Mouse (Mus musculus) layer of hippocampus, postnatal 14 days (tissue): Measurements from ENCODE around the gene Defb48. TPM values are rescaled to one million over a fixed set of nuclear protein-coding genes. Genes with fewer than 3 reads are reported as not detected.

Experiments used
- DNase-seq, 2 experiments: peaks; one replicate each; pipeline ENCODE4 v3.0.0; 2021 to 2022; ENCODE audit warnings: low spot score in 2 of 2, mixed read lengths in 1 of 2
- long read RNA-seq, 2 experiments: library from polyadenylated mRNA; stranded (forward); transcript quantifications; one replicate each; pipeline ENCODE4 v2.0.0; 2021
- total RNA-seq, 2 experiments: library from RNA; stranded (reverse); gene quantifications; 2 replicates each; pipeline ENCODE4 v1.2.3; 2021

The Defb48 gene
- not detected for total RNA-seq
- long read RNA-seq, experiment 1, result 0 reads
- long read RNA-seq, experiment 2, result 0 reads

GRCm38 (mm10) chr14:62984410-62984809 is at the start of gene Defb48:
Gene Defb48 (minus strand): TSS chr14:62984510.
- no peak for DNase-seq

GRCm38 (mm10) chr14:63020524-63021156 is 36.3 kb upstream of the Defb48 start:
- no peak for DNase-seq

DNA sequence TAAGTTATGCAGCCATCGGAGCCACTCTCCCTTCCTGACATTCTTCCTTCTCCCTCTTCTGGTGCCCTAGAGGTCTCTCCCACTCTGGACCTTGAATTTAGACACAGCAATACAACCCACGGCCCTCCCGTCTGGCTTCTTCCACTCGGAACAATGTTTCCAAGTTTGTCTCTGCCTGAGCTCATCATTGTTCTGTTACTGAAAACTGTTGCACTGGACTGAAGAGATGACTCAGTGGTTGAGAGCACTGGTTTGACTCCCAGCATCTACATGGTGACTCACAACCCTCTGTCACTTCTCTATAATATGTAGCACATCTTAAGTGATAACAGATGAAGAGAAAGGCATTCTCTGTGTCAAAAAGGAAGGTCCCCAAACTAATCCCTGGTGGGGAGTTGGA is 30.4 kb upstream of the Defb48 start:
- no peak for DNase-seq

DNA sequence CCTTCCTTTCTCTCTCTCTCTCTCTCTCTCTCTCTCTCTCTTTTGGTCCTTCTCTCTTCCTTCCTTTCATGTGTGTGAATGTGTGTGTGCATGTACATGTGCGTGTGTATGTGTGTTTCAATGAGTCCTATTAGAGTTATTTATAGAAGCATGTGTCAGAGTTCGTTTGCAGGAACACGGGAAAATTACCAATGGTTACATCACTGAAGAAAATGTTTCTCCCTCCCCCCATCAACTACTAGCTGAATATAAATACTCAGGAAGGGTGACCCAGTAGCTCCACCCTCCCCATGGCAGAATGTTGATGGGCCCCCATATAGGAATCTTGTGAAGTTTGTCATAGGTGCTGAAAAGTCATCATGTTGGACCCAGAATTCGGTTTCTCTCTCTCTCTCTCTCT is 28.8 kb upstream of the Defb48 start:
- DNase-seq, result no peak

- DNase-seq, result no peak
These were observed 27.2 kb upstream of the Defb48 start, which contains the start of gene Defb43 for GRCm38 (mm10) chr14:63011471-63011870. Gene Defb43 (plus strand): TSS chr14:63011771.

GRCm38 (mm10) chr14:63002588-63002987 is 18.3 kb upstream of the Defb48 start:
- no peak for DNase-seq

- no peak for DNase-seq
These were observed 14.7 kb upstream of the Defb48 start for GRCm38 (mm10) chr14:62998977-62999376.

- DNase-seq, result no peak
These were observed 13.5 kb upstream of the Defb48 start, which contains the start of gene Defb47 for GRCm38 (mm10) chr14:62997777-62998176. Gene Defb47 (plus strand): TSS chr14:62998077.

DNA sequence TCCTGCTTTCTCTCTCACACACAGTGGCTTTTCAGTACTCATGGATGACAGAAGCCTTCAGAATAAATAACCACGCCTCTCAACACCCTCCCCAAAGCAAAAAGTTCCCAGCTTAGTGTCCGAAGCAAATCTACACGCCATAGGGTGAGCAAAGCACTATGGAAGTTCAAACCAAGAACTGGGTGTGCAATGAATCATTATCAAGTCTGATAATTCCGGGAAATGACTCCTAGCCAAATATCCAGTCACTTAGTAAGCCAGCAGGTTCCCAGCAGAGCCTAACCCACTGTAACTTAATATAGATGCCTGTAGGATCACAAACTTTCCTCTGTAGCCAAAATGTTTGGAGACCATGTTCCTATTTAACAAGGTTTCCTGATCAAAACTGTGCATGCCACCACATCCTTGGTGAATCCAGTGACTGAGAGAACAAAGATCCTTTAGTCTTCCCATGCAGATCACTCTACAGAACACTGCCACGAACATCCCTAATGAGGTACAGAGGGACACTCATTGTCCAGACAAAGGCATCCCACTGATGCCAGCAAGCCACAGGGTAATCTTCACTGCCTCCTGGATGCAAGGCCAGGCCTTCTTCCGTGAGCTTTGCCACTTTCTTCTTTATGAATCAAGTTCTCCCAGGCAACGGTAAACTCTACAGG is 7.7 kb upstream of the Defb48 start:
- no peak for DNase-seq

GRCm38 (mm10) chr14:62991271-62991670 is 7.0 kb upstream of the Defb48 start:
- no peak for DNase-seq

GRCm38 (mm10) chr14:62979815-62980214 is 4.5 kb downstream of the Defb48 start:
- no peak for DNase-seq

DNA sequence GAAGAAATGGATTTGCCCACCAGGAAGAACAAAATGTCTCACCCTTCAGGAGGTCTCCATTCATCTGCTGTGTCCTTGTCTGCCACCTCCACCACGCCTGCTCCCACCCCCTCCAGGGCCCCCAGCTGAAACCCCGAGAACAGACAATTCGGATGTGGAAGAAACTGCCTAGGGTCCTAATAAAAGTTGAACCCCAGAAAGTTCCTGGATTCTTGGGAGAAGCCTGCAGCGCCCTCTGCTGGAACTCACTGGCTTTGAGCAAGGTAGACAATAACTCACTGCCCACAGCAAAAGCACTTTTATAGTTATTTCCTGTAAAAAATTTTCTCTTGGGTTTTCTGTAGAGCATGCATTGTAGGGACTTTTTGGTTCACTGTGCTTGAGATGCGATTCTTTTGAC is 9.3 kb downstream of the Defb48 start:
- peak; percentile 50 to 65 for DNase-seq

- DNase-seq, result no peak
These were observed 18.3 kb downstream of the Defb48 start for GRCm38 (mm10) chr14:62965811-62966520.

DNA sequence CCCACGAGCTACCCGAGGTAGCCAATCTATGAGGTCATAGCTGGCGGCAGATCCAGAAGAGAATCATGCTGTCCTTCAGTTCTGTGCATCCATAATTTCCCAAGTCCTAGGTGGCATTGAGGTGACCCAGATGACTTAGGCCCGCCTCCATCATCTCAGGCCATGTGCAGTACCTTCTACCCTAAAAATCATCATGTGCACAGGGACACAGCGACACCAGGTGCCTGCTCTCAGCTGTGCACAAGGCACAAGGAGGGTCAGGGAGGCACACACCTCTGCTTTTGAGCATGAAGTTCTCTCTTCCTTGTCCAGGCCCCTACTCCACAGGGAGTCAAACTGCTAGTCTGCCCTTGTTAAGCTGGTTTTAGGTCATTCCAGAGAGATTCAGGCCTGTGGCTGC is 19.0 kb downstream of the Defb48 start:
- DNase-seq, result no peak

DNA sequence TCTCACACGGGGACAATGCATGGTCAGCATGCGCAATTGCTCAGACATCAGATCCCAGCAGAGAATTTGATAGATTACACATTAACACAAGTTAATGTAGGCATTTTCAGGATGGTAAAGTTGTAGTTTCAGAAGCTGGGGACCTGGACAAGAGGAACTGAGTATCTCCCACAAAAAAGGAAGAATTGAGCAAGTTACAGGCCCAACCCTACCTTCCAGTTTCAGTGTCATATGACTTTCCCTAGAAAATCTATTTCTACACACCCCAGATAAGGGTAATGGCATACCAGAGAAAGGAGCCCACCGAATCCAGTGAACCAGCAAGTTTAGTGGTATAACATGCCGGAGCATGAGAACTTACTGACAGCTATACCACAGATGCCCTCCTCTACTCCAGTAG is 20.7 kb downstream of the Defb48 start:
- no peak for DNase-seq

DNA sequence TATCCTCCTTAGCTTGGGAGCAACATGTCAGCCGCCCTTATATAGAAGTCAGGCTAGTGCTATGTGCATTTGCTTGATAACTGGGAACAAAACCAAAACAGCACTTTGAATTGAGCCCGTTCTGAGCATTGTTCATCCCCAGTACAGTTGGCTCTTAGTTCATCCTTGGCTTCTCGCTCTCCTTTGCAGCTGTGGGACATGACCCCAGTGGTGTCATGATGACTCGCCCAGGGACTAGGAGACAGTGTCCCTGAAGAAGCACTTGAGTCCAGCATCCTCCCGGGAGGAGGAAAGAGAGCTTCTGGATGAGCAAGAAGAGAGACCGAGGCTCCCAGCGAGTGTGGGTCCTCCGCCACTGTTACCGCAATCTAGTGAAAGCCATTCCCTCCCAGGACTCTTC is 28.2 kb downstream of the Defb48 start:
- no peak for DNase-seq

- no peak for DNase-seq
These were observed 37.5 kb downstream of the Defb48 start for GRCm38 (mm10) chr14:62946794-62947193.

- DNase-seq, result no peak
These were observed 43.8 kb downstream of the Defb48 start for GRCm38 (mm10) chr14:62940383-62941074.

- no peak for DNase-seq
These were observed 44.9 kb downstream of the Defb48 start for GRCm38 (mm10) chr14:62939435-62939834.

- DNase-seq, result peak in 1 of 2 experiments; percentile 53
These were observed 46.6 kb downstream of the Defb48 start for GRCm38 (mm10) chr14:62937675-62938074.

GRCm38 (mm10) chr14:62936631-62937380 is 47.5 kb downstream of the Defb48 start:
- no peak for DNase-seq
